Mouse (Mus musculus) testis, adult 2 months (tissue): Measurements from ENCODE around the gene Me3.

Source experiments
- CTCF ChIP-seq: fragments of 200-500 bp; IDR thresholded peaks from 2 replicates; pipeline ENCODE4 v1.5.1; 2012; ENCODE audit warnings: low read depth, mild to moderate bottlenecking, inconsistent platforms, low read length, moderate library complexity; ENCODE audit not compliant: control insufficient read depth, insufficient read depth, insufficient replicate concordance
- POLR2A ChIP-seq: fragments of 200-500 bp; IDR thresholded peaks from 2 replicates; pipeline ENCODE4 v1.6.1; 2012; ENCODE audit warnings: low read depth, mild to moderate bottlenecking, inconsistent platforms, low read length, moderate library complexity; ENCODE audit not compliant: control insufficient read depth

- TF ChIP-seq CTCF (no peak), POLR2A (no peak)
Measured at GRCm38 (mm10) chr7:89879686-89880085, 247.5 kb downstream of the Me3 start.
